Mouse (Mus musculus) effector memory CD4-positive, alpha-beta T cell, adult 7 months (primary cell): ENCODE data around the gene Mrtfa. TPM values are rescaled to one million over a fixed set of nuclear protein-coding genes. Genes with fewer than 3 reads are reported as not detected.

ENCODE experiments used
- polyA plus RNA-seq: library from polyadenylated mRNA; unstranded; fragments of 100-300 nt; shearing (Covaris generic); gene quantifications from one replicate; pipeline ENCODE4 v1.2.1, GENCODE M21; 2017

The Mrtfa gene
- polyA plus RNA-seq, result 58.7 TPM

DNA sequence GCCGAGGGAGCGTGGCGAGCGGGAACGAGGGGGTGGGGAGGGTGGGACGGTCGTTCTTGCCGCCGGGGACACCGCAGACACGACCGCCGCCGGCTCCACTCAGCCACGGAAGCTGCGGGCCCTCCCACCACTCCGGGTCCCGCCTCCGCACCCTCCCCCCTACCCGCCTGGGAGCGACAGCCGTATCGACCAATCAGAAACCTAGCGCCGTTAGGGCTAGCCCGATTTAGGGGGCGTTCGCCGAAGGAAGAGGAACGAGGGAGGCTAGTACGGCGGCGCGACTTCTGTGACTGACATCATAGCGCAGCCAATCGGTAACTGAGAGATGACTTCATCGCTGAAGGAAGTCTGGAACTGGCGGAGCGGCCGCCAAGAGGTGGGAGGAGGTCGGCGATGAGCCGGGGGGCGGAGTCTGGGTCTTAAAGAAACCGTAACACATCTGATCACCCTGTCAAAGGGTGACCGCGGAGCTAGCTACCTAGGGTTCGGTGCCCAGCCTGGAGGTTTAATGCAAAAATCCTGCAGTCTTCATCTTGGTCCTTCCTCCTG is at the start of gene Mrtfa:
Gene Mrtfa (minus strand): TSS at position 128 of the 549 bp plus-strand sequence.

DNA sequence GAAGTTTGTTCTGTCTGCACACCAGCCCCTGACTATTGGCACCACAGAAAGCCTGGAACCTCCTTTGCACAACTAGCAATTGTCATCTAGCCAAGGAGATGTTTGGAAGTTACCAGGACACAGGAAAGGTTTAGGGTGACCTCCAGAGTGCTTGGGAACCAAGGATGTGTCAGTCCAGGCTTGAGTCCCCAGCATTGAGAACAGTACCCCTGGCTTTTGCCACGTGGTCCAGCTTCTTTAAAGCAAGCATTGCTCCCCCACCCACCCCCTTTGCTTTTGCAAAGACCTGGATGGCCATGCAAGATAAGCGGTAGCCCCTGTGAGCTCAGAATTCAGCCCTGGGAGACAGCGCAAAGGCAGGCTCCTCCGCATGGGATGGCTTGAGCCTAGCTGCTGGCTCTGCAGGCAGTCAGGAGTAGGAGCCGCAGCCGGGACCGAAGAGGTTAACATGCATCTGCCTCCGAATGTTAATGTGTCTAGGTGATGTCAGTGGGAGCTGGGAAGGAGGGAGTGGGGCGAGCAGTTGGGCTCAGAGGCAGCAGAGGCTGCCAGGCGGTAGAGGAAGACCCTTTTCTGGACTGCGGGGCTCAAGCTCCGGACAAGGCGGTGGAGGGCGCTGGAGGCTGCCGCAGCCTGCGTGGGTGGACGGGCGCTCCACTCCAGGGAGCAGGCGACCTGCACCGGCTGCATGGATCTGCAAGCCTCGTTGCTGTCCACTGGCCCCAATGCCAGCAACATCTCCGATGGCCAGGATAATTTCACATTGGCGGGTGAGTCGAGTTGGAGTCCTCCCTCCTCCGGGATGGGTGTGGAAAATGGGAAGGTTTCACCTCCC is 44.7 kb upstream of the Mrtfa start, which contains the start of gene Mchr1:
Gene Mchr1 (plus strand): TSS at position 414 of the 835 bp plus-strand sequence.

DNA sequence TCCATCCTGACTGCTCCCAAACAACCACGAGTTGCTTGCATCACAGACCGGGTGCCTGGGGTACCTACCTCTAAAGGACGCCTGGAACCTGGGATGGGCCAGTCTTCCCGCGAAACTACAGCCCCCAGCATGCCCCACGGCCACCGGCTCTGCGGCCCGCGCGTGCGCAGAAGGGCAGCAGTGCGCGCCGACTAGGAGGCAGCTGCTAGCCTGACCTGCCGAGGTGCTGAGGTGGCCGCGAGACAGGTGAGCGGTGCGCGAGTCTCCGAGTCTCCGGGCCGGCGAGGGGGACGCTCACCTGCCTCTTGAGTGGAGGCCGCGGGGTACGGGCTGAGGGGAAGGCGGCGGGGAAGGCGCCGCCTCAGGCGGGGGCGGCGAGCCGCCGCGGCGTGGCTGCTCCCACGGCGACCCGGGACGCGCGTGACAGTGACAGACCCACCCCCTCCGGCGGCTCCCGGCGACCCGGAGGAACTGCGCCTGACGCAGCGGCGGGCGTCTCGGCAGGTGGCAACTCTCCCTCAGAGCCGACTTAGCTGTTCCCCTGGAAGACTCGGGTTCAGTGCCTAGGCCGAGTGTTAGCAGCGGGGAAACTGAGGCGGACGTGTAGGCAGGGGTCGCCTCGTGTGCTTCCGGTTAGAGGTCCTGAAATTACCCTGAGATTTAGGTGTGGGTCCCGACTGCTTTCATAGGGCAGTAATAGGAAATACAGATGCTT is 212.8 kb downstream of the Mrtfa start, which contains the start of gene Sgsm3:
Gene Sgsm3 (plus strand): TSS at position 146 of the 715 bp plus-strand sequence.

Other genes starting within 250 kb of the Mrtfa start
- gene Adsl, start 242.3 kb downstream of the Mrtfa start, polyA plus RNA-seq, result 79.6 TPM
- 16.4 TPM for gene Sgsm3, start 213.0 kb downstream of the Mrtfa start, polyA plus RNA-seq
- not detected for gene Mchr1, start 44.7 kb upstream of the Mrtfa start, polyA plus RNA-seq
- gene Slc25a17, start 170.1 kb upstream of the Mrtfa start, polyA plus RNA-seq, result 50.6 TPM
- gene St13, start 209.3 kb upstream of the Mrtfa start, polyA plus RNA-seq, result 89.3 TPM
- gene Xpnpep3, start 209.4 kb upstream of the Mrtfa start, polyA plus RNA-seq, result 5.9 TPM
- 1.6 TPM for gene Dnajb7, start 217.5 kb upstream of the Mrtfa start, polyA plus RNA-seq